Mouse (Mus musculus) right cerebral cortex, postnatal 4 days (tissue): ENCODE measurements around the gene Gtf2h4.

ENCODE experiments used
- DNase-seq: peaks from one replicate; pipeline ENCODE4 v3.0.0-alpha.2; 2022

Gtf2h4 gene

DNA sequence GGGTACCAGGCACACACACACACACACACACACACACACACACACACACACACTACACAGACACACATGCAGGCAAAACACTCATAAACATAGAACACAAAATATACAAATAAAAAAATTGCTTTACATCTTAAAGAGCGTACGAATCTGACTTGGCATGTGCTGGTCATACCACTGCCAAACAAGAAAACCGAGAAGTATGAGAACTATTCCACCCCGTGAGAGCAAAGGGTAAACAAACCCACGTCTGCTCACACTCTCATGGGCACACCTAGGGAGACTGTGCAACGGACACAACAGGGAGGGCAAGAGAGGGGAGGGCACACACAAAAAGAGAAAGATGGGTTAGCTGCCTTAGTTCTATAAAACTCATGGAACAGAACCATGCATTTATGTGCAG is 23.2 kb upstream of the Gtf2h4 start:
- no peak for DNase-seq

DNA sequence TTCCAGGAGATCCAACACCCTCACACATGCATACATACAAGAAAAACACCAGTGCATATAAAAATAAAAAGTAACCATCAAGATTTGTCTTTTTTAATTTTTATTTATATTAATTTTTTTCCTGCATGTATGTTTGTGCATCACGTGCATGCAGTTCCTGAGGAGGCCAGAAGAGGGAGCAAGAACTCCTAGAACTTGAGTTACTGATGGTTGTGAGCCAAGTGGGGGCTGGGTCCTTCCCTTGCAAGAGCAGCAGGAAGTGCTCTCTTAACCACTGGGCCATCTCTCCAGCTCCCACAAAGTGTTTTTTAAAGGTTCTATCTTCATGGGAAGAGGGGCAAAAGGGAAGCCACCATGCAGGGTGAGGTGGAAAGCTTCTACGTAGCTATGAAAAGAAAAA is 21.8 kb upstream of the Gtf2h4 start:
- peak; percentile 71 for DNase-seq

DNA sequence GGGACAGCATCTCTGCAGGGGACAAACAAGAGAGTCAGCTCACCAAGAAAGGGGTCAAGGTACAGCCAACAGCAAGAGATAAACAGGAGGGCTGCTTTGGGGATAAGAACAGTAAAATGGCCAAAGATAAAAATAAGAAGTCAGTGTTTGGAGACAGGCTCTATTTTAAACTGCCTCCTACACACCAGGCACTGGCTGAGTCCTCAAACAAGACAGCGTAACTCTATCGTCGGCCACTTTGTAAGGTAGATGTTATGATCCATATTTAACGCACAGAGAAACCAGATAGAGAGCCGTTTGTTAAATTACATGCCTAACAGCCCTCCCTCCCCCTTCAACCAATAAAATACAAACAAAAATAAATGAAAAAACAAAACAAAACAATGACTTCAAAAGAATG is 20.4 kb upstream of the Gtf2h4 start:
- no peak for DNase-seq

DNA sequence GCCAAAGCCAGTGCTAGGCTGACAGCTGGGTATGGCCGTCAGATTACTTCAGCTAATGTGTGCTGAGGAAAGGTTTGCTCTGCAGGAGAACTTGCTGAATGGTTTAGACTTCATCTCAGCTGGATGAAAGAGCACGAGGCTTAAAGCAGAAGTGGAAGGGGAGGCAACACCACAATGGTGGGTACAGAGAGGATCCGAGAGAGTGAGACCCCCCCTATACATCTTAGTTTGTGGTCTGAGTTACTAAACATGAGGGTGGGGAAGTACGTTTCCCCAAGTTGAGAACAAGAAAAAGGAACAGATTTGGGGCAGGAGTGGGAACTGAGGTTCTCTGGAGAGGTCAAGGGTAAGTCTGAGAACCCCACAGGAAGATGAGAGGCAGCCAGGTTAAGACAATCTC is 18.8 kb upstream of the Gtf2h4 start:
- DNase-seq: no peak

DNA sequence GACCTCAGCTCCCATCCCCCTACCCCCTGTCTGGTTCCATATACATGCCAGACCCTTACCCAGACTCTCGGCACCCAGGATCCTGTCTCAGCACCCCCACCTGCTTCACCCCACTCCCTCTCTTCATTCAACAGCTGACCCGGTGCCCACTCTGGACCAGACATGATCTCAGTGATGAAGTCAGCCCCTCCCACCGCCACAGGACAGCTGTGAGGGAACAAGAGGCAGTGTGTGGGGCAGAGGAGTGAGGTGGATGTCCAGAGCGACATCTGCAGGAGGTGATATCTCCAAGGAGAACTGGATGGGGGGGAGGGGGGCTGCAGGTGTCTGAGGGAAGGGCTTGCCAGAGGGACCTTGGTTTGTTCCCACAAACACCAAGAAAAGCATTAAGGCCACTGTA is 18.3 kb upstream of the Gtf2h4 start:
- no peak for DNase-seq

DNA sequence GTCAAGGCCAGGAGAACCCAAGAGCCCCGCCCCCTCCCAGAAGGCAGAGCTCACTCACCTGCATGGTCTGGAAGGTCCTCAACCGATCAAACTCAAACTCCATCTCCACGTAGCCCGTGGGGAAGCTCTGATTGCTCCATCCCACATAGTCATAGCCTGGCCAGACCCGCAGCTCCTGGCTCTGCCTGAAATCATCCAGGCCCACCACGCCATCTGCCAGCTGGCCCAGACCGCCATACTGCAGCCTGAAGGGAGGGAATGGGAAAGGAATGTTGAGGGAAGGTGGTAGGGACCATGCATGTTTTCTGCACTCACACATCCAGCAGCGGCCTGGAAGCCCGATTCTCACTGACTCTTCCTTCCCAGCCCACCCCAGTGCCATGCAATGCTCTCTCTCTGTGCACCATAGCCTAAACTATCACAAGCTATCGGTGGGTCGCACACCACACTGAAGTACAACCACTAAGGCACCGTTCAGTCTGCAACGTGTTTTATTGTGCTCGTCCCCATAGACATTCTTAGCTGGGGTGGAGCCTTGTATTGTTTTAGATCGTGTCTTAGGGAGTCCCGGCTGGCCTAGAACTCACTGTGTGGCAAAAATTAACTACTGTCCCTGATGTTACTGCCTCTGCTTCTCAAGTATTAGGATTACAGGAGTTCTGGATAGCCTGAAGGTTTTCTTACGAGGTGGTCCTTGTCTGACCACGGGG is 16.6 kb upstream of the Gtf2h4 start:
- no peak for DNase-seq

DNA sequence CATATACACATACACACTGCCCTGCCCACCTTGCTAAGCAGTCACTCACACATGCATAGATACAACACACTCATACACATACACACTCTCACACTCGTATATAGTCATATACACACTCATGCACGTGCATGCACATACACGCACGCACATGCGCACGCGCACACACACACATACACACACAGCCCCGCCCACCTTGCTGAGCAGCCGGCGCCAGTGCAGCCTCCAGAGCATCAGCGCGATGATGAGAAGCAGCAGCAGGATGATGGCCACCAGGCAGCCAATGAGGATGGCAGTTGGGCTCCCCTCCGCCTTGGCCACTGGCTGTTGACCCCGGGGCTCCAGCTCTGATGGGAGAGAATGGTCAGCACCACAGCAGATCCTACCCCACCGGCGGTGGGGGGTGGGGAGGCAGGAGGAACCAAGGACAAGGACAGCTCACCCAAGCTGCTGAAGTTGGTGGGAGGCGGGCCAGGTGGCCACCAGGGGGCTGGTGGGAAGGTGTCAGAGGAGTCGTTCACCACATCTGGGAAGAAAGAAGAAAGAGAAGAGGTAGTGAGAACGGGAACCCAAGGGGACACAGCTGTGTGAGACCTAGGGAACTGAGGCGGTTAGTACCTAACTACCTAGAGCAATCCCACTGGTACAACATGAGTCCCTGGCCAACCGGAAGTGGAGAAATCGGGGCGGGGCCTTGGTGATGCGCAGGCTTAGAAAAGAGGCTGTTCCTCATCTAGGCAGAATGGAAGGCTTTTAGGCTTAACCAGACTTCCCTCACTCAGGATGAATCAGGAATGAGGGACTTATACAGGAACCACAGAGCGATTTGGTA is 15.0 kb upstream of the Gtf2h4 start:
- no peak for DNase-seq

DNA sequence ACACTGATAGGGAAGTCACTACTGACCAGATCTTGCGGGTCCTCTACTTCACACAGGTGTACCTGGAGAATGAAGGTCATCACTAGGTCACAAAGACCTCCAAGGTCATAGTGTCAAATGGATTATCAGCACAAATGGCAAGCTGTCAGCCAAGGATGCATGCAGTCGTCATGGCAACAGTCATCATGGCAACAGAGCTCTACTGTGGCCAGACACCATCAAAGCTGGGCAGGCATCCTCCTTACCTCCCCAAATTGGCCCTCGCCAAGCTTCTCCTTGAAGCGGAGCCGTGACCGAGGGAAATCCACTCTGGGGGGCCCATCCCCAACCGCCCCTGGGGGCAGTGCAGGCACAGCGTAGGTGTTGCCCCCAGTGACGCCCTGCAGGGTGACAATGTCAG is 11.5 kb upstream of the Gtf2h4 start:
- no peak for DNase-seq

DNA sequence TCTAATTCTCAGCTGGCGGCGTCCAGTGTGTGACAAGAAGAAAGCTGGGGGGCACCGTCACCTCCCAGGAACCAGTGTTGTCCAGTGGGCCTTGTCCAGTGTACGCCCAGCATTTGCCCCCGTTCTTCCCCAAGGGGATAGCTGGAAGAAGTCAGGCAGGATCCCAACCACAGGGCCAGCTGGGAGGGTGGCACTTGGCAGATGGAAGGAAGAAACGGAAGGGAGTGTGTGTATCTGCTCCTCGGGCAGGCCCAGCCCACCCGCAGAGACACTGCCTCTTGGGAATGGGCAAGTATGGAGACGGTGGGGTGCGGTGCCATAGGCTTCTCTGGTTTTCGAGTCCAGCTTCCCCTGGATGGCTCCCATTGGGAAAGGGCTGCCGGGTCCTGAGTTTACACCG is 8.4 kb upstream of the Gtf2h4 start:
- no peak for DNase-seq

DNA sequence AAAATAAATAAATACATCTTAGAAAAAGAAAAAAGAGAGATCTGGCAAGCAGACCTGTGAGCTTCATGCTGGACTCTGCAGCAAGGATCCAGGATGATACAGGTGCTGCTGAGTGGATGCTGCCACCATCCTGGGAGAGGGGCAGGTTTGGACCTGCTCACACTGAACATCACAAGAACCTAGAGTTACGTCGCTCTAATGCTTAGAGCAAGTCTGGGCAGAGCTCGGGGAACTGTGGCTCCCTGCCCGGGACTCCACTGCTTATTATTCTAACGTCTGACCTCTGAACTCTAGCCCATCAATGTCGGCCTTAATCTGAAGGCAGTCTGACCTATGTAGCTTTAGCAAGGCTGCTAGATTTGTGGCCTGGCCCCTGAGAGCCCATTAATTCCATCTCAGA is 7.1 kb upstream of the Gtf2h4 start:
- no peak for DNase-seq

DNA sequence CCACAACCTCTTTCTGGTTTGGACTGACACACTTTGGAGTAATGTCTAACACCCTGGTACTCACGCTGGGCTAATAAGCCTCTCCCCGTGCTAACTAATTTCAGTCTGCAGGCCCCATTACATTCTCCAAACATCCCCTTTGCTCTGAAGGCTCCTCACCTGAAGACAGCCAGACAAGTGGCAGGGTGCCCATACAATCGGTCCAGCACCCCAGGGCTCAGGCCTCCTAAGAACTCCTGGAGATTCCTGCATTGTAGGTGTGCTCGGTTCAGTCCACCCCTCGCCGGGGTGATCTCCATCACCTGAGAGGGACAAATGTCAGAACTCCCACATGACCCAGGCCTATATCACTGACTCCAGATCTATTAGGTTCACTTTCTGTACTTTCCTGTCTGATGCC is 1.0 kb downstream of the Gtf2h4 start:
- no peak for DNase-seq

DNA sequence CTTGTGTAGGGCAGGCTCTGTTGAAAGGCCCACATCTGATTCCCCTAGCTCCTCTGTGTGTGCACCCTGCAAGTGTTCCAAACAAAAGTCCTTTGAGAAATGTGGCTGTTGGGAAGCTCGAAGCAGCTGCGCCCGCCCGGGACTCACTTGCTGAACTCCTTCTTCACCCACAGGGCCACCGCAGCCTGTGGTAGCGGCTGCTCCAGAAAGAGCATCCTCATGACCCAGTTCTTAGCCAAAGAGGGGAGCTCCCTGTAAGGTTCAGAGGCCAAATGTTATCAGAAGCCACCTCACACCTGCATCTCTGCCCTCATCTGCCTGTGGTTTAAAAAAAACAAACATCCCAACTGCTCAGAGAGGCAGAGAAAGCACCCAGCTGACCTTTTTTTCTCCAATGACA is 1.7 kb downstream of the Gtf2h4 start:
- no peak for DNase-seq

DNA sequence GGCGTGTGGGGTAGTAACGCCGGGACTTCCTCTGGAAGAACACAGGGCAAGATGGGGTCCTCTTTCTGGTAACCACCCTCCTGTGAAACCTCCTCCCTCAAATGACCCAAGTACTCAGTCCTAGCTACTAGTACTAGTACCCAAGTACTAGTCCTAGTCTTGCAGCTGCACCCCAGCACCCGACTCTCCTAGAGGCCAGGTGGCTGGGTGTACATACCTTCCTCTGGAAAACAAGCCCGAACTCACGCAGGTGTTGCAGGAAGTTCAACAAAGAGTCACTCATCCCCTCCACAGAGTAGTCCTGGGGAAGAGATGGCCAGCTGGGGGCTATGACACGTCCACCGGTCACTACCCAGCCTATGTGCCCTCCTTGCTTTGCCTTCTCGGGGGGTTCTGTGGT is 3.8 kb downstream of the Gtf2h4 start:
- no peak for DNase-seq

DNA sequence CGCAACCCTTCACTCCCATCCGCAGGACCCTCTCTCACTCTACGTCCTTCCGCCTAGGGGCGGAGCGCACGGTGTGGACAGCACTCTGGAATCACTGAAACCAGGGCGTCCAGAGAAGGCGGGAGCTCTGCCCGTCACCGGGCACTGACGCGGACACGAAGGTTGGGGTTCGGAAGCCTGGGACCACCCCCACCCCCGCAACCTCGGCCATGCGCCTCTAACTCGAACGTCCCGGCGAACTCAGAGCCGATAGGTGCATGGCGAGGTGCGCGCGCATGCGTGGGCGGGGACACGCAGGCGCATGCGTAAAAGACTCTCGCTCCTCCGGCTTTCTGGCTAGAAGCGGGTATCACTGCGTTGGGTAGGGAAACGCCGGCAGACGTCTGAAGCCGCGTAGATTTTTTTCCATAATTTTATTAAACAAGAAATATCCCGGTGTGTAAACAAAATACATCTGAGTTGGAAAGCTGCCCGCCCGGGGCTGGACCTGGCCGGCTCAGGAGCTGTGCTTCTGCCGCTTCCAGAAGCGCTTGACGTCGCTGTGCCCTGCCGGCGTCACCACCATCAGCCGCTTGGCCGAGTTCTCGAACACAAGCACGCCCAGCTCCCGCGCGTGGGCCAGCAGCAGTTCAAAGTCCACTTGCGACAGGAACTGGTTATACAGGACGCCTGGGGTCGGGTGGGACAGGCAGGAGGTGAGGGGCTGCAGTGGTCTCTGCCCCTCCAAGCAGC is 6.0 kb downstream of the Gtf2h4 start, which contains the start of gene Vars2:
Gene Vars2 (minus strand): TSS at position 259 of the 732 bp plus-strand sequence.
- peak; percentile 98 for DNase-seq

DNA sequence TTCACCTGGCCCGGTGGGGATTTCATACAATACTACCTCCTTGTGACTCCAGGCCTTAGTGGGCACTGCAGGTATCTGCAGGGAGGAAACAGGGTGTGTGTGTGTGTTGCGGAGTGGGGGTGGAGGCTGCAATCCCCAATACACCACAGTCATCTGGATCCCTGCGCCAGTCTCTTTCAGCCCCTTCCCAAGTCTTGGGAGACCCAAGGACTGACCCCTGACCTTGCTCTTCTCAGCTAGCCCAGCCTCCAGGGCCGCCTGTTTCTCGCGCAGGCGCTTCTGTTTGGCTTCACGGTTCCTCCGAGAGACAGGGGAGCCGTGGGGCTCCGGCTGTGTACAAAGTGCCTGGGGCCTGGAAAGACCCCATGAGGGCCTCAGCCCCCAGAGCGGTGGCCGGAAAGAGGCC is 6.7 kb downstream of the Gtf2h4 start:
- peak; percentile 34 for DNase-seq

DNA sequence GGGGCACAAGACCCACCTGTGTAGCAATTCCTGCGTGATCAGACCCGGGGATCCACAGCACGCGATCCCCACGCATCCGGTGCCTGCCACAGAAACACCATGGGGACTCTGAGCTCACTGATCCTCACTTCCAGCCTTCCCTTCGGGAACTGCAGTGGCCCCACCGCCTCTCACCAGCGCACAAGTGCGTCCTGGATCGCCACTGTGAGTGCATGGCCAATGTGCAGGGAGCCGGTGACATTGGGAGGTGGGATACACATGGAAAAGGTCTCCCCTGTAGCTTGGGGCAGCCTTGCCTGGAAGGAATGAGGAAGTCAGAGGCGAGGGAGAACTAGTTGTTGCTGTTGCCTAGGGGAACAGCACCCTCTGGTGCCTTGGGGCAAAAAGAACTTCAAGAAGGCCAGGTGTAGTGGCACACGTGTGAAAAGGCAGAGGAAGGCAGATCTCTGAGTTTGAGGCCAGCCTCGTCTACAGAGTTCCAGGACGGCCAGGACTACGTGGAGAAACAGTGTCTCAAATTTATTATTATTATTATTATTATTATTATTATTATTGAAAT is 7.5 kb downstream of the Gtf2h4 start:
- no peak for DNase-seq

DNA sequence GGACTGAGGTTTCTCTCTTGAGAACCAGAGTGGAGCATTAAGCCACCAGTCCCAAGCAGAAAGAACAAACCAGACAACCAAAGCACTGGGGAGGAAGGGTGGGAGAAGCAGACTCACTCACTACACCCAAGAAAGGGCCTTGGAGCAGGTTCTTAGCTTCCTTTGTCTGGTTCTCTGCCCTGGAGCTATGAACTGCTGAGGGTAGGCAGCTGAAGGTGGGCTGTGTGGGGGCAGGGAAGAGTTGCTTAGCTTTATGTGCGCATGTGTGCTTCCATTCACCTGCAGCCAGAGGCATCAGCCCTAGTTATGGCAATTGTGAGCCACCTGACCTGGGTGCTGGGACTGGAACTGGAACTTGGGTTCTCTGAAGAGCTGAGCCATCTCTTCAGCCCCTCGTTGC is 20.5 kb downstream of the Gtf2h4 start:
- no peak for DNase-seq

DNA sequence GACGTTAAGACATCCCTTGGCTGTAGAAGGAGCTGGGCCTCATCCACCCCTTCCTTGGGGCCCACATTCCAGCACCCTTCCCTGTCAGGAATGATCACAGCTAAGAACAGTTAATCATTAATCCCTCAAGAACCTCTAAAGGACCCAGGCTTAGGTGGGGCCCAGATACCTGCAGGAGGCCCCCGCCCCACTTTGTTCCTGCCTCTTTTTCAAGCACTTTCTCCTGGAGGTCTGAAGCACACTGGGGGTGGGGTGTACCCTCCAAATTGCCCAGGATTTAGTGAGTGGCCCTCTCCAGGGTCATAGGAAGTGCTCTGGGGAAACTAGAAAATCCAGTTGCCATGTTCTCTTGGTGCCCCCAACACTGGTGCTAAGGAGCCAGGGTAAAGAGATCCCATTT is 24.1 kb downstream of the Gtf2h4 start:
- no peak for DNase-seq

DNA sequence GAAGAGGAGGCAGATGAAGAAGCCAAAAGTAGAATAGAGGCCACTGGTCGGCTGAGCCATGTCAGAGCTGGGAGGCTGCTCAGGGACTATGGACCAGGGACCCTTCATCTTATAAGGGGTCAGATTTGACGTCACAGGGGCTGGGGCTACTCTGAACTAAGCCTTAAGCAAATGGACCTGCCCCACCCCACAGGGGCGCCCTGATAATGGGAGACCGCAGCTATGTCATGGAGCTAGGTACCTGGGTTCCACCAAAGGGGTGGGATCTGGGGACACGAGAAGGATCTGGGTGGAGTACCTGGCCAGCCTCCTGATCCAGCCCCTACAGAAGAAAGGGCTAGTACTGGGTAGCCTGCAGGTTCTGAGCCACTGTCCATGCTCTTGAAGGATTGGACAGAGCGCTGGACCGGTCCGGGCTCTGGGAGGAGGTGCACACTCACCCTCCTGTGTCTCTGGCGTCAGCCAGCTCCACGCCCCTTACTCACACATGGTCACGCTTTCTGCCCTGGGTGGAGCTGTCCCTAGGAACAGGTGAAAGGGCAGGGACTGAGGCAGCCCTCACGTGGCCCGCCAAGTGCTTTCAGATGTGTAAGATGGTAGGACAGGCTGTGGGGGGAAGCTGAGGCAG is 29.8 kb downstream of the Gtf2h4 start, which contains the start of gene Mucl3:
Gene Mucl3 (minus strand): TSS at position 87 of the 628 bp plus-strand sequence.
- DNase-seq: no peak

DNA sequence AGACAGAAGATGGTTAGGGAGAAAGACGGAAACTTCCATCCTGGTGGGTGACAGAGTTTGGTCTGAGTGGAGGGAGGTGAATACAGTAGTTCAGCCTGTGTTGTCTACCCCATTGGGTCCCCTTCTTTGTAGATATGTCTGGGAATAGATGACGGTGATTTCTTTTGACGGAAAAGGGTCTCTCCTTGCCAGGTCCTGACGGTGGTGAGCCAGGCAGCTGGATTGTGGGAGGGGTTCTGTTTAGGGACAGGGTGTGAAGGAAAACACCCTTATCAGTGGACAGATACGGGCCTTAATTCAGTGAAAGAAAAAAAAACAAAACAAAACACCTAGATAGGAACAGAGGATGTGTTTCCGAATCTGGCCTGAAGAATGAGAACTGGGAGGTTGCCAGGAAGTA is 34.2 kb downstream of the Gtf2h4 start:
- no peak for DNase-seq

DNA sequence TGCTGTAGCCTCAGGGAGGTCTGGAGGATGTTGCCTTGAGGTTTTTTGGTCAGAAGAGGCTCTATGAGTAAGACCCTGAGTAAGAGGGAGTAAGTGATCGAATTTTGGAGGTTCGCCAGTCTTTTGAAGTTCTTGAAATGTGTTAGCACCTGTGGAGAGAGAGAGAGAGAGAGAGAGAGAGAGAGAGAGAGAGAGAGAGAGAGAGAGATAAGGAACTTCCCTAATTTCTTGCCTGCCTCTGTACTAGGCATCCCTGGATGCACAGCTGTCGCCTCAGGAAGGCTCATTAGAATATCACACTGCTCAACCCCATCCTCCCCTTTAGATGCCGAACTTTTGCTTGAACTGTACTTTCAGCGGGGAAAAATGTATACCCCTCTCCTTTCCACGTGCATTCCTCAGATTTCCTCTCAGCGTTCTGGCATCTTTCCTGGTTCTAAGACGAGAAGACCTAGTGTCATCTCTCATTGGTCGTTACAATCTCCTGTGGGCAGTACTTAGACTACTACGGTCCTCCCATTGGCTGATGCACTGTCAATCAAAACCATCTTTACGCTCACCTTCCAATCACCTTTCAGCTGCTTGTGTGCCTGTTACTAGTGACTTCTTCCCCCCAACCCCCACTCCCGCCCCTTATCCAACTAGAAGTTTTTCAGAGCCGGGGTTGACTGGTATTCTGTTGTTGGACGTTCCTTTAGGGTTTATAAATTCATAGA is 34.9 kb downstream of the Gtf2h4 start:
- peak; percentile 43 for DNase-seq

DNA sequence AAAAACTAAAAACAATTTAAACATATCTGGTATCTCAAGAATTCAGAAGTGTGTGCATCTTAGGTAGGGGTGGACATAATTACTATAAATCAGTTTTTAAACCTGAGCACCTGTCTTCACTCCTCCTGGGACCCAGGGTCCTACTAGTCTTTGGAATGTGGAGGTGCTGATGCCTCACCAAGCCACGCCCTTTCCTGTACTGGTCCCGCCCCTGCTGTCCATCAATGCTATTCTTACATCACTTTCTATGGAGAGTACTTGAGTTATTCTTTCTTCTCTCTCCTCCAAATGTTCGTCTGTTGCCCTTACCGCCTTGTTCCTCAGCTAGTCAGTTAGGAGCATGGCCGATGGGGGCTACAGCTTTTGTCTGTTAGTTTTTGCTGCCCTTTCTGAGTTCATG is 37.2 kb downstream of the Gtf2h4 start:
- no peak for DNase-seq
